Mouse (Mus musculus) adrenal gland, postnatal 4 days (tissue): ENCODE measurements around the gene Gtf2a1. TPM values are rescaled to one million over a fixed set of nuclear protein-coding genes. Genes with fewer than 3 reads are reported as not detected.
A peak's percentile ranks its signal among the peaks of the same experiment; 100 is the strongest.
"Not testable (repeated sequence)": the region's sequence is repeated elsewhere in the genome, so short reads cannot be mapped to it uniquely, and the experiment has no call there.

Experiments used
- DNase-seq, 2 experiments: peaks; one replicate each; pipeline ENCODE4 v3.0.0; 2021 to 2022; ENCODE audit warnings: low spot score in 2 of 2, mixed read lengths in 2 of 2
- long read RNA-seq, 2 experiments: library from polyadenylated mRNA; stranded (forward); transcript quantifications; one replicate each; pipeline ENCODE4 v2.0.0; 2021
- total RNA-seq, 2 experiments: library from RNA; stranded (reverse); gene quantifications; 2 replicates each; pipeline ENCODE4 v1.2.3; 2021

Gtf2a1 gene
- total RNA-seq = 10 to 100 TPM; 46.8 to 48.2 TPM
- long read RNA-seq, experiment 1, partial matches to known transcripts = 0 of 2 reads
- long read RNA-seq, experiment 1, other reads (novel, unspliced or antisense) = 2 of 2 reads
- long read RNA-seq, experiment 2, full-length matches to known transcripts = 1 of 9 reads
- long read RNA-seq, experiment 2, partial matches to known transcripts = 0 of 9 reads
- long read RNA-seq, experiment 2, other reads (novel, unspliced or antisense) = 8 of 9 reads

- DNase-seq = peak; percentile 88 to 94
These were observed at the start of gene Gtf2a1 for GRCm38 (mm10) chr12:91589847-91590690. Gene Gtf2a1 (minus strand): TSS chr12:91590487.

DNA sequence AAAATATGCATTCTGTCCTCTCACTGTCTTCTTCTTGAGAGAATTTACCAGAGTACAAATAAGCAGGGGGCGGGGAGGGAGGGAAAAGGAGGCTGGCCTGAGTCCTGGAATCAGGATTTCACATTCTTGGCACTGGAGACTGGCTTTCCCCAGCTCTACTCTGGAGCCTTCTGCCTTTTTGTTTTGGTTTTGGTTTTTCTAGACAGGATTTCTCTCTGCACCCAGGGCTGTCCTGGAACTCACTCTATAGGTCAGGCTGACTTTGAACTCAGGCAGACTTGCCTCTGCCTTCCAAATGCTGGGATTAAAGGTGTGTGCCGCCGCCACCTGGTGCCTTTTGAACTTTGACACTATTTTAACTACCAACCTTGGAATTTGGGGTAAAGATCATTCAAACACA is 48.1 kb upstream of the Gtf2a1 start:
- DNase-seq = no peak

GRCm38 (mm10) chr12:91637136-91637909 is 47.0 kb upstream of the Gtf2a1 start:
- no peak for DNase-seq

GRCm38 (mm10) chr12:91626482-91626881 is 36.2 kb upstream of the Gtf2a1 start:
- no peak for DNase-seq

- DNase-seq = no peak
These were observed 34.7 kb upstream of the Gtf2a1 start for GRCm38 (mm10) chr12:91625013-91625412.

DNA sequence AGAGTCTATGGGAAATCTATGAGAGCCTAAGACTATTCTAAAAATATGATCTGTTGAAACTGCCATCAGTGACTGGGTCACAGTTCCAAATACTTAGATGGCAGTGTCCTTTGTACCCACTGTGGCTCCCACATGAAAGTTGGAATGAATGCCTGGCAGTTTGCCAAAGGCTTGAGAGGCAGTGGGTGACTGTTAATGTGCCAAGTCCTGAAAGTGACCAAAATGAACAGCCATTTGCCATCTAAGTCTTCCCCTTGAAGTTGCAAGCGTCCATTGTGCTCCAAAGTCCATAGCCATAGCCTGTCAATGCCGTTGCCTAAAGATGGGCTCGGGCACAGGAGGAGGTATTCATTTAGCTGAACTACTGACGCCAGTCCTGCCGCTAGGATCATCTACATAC is 19.1 kb upstream of the Gtf2a1 start:
- DNase-seq = no peak

- DNase-seq = no peak
These were observed 17.4 kb upstream of the Gtf2a1 start for GRCm38 (mm10) chr12:91607678-91608077.

DNA sequence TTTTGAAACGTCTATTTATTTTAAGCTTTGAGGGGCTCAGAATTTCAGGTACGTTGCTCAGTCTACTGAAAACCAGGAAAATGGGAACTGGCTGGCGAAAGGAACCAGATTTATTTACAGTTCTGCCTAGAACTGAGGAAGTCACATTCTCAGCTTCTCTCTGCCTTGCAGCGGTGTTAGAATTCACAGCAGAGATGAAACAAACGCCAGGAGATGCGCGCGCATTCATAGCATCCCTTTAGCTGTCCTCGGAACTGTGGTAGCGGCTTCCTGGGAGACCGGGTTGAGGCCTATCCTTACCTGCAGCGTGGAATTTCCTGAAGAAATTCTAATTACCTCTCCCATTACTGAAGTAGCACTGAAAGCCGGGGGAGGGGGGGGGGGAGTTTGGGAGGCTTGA is 16.4 kb upstream of the Gtf2a1 start:
- no peak for DNase-seq

DNA sequence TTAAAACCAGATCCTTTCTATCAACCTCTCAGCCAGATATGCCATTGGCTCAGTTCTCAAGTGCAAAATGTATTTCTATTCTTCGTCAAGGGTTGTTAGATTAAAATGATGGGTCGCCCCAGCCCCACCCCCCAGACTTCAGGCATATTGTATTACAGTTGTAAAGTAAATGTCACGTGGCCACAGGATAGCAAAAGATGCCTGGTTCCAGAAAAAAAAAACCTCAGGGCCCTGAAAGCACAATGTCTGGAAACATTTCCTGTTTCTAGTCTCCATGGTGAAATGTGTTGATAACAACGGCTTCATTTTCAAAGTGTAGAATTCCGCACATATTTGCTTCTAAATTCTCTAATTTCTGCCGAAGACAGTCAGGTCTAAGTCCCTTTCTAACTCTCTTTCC is 14.3 kb upstream of the Gtf2a1 start:
- DNase-seq = no peak

DNA sequence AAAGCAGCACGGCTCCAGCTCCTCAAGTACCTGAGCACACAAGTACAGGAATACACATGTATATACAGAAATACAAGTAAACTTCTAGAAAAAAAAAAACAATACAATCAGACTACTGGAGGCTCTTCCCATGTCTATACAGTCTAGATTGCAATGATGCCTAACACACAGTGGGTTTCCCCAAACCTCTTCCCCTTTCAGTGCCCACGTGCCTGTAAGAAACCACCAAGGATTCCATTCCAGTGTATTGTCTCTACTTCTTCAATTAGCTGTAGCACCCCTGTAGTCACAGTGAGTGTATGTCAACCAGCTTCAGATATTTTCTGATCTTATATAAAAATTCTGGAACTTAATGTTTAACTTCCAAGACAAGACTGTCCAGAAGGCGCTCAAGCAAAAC is 1.8 kb upstream of the Gtf2a1 start:
- no peak for DNase-seq

- no peak for DNase-seq
These were observed 904 bp upstream of the Gtf2a1 start for GRCm38 (mm10) chr12:91591191-91591590.

GRCm38 (mm10) chr12:91590716-91591115 is 429 bp upstream of the Gtf2a1 start:
- no peak for DNase-seq

GRCm38 (mm10) chr12:91589542-91589846 is 793 bp downstream of the Gtf2a1 start:
- no peak for DNase-seq

DNA sequence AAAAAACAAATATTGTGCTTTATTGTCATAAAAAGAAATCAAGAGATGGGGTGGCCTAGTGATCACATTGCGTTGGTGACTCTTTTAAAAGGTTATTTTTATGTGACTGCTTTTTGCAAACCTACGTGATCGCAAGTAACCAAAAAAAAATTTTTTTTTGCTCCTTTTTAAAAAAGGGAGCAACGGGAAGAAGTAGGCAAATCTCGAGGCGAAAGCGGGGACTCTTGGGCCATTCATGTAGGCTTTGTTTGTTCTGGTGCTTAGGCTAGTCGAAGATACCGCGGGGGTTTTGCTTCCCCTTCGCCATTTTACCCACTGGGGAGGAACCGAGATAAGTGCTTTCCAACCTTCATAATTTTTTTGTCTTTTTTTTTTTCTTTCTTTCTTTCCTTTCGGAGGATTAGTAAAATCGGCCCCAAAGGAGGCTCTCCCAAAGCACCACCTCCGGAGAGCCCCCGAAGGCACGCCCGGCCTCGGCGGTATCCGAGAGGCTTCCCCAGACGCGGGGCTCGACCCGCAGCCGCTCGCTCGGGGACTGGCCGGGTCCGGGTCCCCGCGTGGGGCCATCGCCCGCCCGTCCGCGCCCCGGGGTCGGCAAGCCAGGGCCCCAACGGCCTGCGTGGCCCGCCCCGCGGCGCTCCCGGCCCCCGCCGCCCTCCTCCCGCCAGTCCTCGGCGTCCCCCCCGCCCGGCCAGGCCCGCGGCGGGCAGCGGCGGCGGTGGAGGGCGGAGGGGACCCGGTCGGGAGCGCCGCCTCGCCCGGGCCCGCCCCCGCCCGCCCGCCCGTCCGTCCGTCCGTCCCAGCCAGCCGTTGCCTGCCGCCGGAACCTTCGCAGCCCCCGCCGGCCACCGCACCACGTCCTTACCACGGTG is 1.4 kb downstream of the Gtf2a1 start:
- peak; percentile 17 to 18 for DNase-seq

DNA sequence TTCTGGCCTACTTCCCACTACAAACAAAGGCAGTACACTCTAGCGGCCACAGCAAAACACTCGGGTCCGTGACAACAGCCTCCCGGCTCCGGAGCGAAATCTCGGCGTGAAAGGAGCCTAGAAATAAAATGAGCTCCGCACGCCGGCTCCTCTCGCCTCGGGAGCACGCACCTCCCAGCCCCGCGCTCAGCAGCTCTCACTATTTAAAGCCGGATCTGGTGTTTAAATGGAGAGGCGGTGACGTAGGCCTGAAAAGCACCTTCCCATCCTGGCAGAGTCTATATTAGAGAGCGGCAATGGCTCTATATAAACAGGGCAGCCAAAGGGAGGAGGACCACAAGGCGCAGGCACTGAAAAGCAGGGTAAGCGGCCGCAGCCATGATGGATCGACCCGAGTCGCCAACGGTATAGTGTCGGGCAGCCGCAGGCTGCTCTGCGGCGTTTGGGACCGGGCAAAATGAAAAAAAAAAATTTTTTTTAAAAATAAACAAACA is 2.1 kb downstream of the Gtf2a1 start:
- DNase-seq = peak; percentile 78 to 89

DNA sequence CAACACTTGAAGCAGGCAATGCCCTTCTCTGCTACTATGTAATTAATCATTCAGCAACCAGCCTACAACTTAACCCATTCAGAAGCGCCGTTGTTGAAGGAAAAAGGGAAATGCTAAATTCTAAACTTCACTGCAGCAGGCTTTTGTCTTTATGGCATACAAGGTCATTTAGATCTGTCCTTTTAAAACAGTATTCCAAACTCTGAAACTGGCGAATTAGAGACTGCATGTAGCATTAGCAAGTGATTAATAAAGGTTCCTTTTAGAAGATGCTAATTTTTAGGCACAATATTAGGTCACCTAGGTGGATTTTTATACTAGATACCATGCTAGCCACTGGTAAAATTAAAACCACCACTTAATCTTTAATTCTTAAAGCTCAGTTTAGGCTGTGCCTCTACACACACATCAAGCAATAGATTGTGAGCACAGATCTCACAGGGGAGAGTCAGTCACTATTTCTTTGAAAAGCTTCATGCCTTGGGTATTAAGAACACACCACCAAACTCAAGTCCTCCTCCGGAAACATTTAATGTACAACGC is 2.7 kb downstream of the Gtf2a1 start:
- no peak for DNase-seq

GRCm38 (mm10) chr12:91587077-91587476 is 3.2 kb downstream of the Gtf2a1 start:
- no peak for DNase-seq

DNA sequence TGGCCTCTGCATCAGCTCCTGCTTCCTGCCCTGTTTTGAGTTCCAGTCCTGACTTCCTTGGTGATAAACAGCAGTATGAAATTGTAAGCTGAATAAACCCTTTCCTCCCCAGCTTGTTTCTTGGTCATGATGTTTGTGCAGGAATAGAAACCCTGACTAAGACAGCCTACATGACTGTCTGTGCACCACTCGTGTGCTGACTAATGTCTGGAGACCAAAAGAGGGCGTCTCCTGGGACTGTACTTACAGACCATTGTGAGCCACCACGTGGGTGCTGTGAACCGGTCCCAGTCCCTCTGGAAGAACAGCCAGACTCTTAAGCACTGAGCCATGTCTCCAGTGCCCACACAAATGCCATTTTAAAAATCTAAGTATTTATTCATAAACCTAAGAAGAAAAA is 4.5 kb downstream of the Gtf2a1 start:
- DNase-seq = not testable (repeated sequence)

DNA sequence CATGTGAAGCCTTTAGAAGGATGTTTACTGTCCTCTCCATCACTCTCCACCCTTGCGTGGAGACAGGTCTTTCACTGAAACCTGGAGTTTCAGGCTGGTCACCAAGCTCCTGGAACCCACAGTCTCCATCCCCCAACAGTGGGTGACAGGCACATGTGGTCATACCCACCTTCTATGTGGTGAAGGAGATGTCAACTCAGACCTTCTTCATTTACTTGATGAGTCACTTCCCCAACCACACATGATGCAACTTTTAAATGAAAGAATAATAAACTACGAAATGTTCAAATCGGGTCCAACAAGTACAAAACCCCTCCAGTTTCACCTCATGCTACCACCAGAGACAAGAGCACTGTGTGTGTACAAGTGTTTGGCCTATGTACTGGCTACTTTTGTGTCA is 5.1 kb downstream of the Gtf2a1 start:
- DNase-seq = no peak

DNA sequence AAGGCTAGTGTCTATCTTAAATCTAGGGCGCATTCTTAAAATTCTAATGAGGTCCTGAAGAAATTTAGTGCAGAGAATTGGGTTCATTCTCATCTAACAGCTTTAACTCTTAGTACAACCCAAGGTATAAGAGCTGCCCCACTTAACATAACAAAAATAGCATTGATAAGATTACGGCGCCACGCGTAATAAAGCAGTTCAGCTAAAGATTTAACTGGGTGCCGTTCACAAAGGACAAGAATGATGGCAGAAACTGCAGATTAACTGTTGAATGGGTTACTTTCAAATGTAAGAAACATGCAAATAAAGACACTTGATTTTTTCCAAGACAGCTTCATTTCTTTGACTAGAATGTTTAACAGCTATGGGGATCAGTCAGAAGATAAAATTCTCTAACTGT is 6.9 kb downstream of the Gtf2a1 start:
- no peak for DNase-seq
